Mouse (Mus musculus) CD4-positive, CD25-positive, alpha-beta regulatory T cell, adult 4 months (primary cell): ENCODE data around the gene Olfr923. TPM values are rescaled to one million over a fixed set of nuclear protein-coding genes. Genes with fewer than 3 reads are reported as not detected.
"Not testable (repeated sequence)": the region's sequence is repeated elsewhere in the genome, so short reads cannot be mapped to it uniquely, and the experiment has no call there.

Experiments
- ATAC-seq: one replicate; pipeline ENCODE4 v1.8.0; 2017
- polyA plus RNA-seq, 2 experiments: library from polyadenylated mRNA; unstranded; fragments of 100-300 nt; shearing (Covaris generic); gene quantifications; one replicate each; pipeline ENCODE4 v1.2.1; 2017

Gene Olfr923
- not detected for polyA plus RNA-seq

- no peak for ATAC-seq
Observed at GRCm38 (mm10) chr9:38826245-38826644, at the start of gene Olfr923. TSS of gene Olfr923 (plus strand) at chr9:38826545.

GRCm38 (mm10) chr9:38792689-38793088, 33.7 kb upstream of the Olfr923 start:
- ATAC-seq, result no peak

- ATAC-seq, result no peak
Observed at GRCm38 (mm10) chr9:38805696-38806095, 20.6 kb upstream of the Olfr923 start.

- no peak for ATAC-seq
Observed at GRCm38 (mm10) chr9:38814314-38814713, 12.0 kb upstream of the Olfr923 start, which contains the start of gene Olfr922. TSS of gene Olfr922 (plus strand) at chr9:38814614.

GRCm38 (mm10) chr9:38815458-38815986, 10.8 kb upstream of the Olfr923 start:
- no peak for ATAC-seq

- no peak for ATAC-seq
Observed at GRCm38 (mm10) chr9:38833027-38833426, 6.7 kb downstream of the Olfr923 start.

- ATAC-seq, result no peak
Observed at GRCm38 (mm10) chr9:38844149-38844548, 17.8 kb downstream of the Olfr923 start, which contains the start of gene Olfr924. TSS of gene Olfr924 (plus strand) at chr9:38844449.

- ATAC-seq, result no peak
Observed at GRCm38 (mm10) chr9:38854760-38855159, 28.4 kb downstream of the Olfr923 start, which contains the start of gene Olfr26. TSS of gene Olfr26 (plus strand) at chr9:38855060.

- not testable (repeated sequence) for ATAC-seq
Observed at GRCm38 (mm10) chr9:38874880-38875279, 48.5 kb downstream of the Olfr923 start.

- ATAC-seq, result no peak
Observed at GRCm38 (mm10) chr9:38876826-38877225, 50.5 kb downstream of the Olfr923 start, which contains the start of gene Olfr926. TSS of gene Olfr926 (plus strand) at chr9:38877126.

Other genes starting within 250 kb of the Olfr923 start
- under 1 TPM; 0.10 to 0.28 TPM for gene Olfr912, start 246.4 kb upstream of the Olfr923 start, polyA plus RNA-seq
- not detected for gene Olfr913, start 233.8 kb upstream of the Olfr923 start, polyA plus RNA-seq
- not detected for gene Olfr914, start 221.4 kb upstream of the Olfr923 start, polyA plus RNA-seq
- under 1 TPM in 1 of 2 experiments, not detected in 1; 0.11 TPM for gene Olfr916, start 166.7 kb upstream of the Olfr923 start, polyA plus RNA-seq
- not detected for gene Olfr917, start 160.7 kb upstream of the Olfr923 start, polyA plus RNA-seq
- gene Olfr918, start 151.9 kb upstream of the Olfr923 start, polyA plus RNA-seq, result under 1 TPM in 1 of 2 experiments, not detected in 1; 0.08 TPM
- gene Olfr919, start 122.9 kb upstream of the Olfr923 start, polyA plus RNA-seq, result not detected
- gene Vwa5a, start 108.3 kb upstream of the Olfr923 start, polyA plus RNA-seq, result 10 to 100 TPM; 26.5 to 31.3 TPM
- gene Olfr920, start 74.2 kb upstream of the Olfr923 start, polyA plus RNA-seq, result under 1 TPM; 0.09 to 0.23 TPM
- gene Olfr921, start 53.5 kb upstream of the Olfr923 start, polyA plus RNA-seq, result not detected
- not detected for gene Olfr922, start 11.9 kb upstream of the Olfr923 start, polyA plus RNA-seq
- gene Olfr924, start 17.9 kb downstream of the Olfr923 start, polyA plus RNA-seq, result not detected
- not detected for gene Olfr26, start 28.5 kb downstream of the Olfr923 start, polyA plus RNA-seq
- not detected for gene Olfr926, start 50.6 kb downstream of the Olfr923 start, polyA plus RNA-seq
- gene Olfr930, start 103.3 kb downstream of the Olfr923 start, polyA plus RNA-seq, result not detected
- gene Olfr933, start 145.8 kb downstream of the Olfr923 start, polyA plus RNA-seq, result not detected
- not detected for gene Olfr934, start 161.8 kb downstream of the Olfr923 start, polyA plus RNA-seq
- gene Olfr935, start 173.1 kb downstream of the Olfr923 start, polyA plus RNA-seq, result not detected
- not detected for gene Olfr146, start 196.8 kb downstream of the Olfr923 start, polyA plus RNA-seq
- not detected for gene Olfr937, start 238.4 kb downstream of the Olfr923 start, polyA plus RNA-seq